Comparison of ENCODE assay signal across 17 mouse cellular contexts in genomic region chr11:119791923-119792564, GRCm38 (mm10).
"Had no signal": no experiment of that assay in that cellular context is flagged by ENCODE, and none has a peak within 500 bp of the region (broad histone marks: within the 10 kb centered on the region; RNA-seq: fewer than 3 reads in every experiment).

No protein-coding gene starts in this region.

- H3K36me3 ChIP-seq: liver, embryonic 15.5 days; midbrain, embryonic 12.5 days; neural tube, embryonic 15.5 days had no signal

- H3K4me3 ChIP-seq: limb, embryonic 10.5 days; liver, embryonic 15.5 days; midbrain, embryonic 12.5 days; neural tube, embryonic 15.5 days had no signal

- H3K4me1 ChIP-seq: liver, embryonic 15.5 days had no signal

- H3K9me3 ChIP-seq: limb, embryonic 10.5 days; liver, embryonic 15.5 days; midbrain, embryonic 12.5 days; neural tube, embryonic 15.5 days had no signal

- H3K4me2 ChIP-seq: liver, embryonic 11.5 days; liver, embryonic 15.5 days; midbrain, embryonic 12.5 days; neural tube, embryonic 15.5 days had no signal

- H3K27ac ChIP-seq: limb, embryonic 10.5 days; liver, embryonic 15.5 days; midbrain, embryonic 12.5 days had no signal

- H3K9ac ChIP-seq: liver, embryonic 15.5 days; midbrain, embryonic 12.5 days; neural tube, embryonic 15.5 days had no signal

- H3K27me3 ChIP-seq: liver, embryonic 15.5 days; midbrain, embryonic 12.5 days; neural tube, embryonic 15.5 days had no signal

- DNase-seq: layer of hippocampus, adult 9-11 months; layer of hippocampus, postnatal 36 days; lung, adult 2 months; right cerebral cortex, postnatal 4 days; spleen, adult 18-20 months; thymus, adult 18-20 months; thymus, postnatal 14 days had no signal

- ATAC-seq: hindbrain, embryonic 16.5 days; inflammation-experienced regulatory T-cells, adult 6 months; intestine, postnatal 0 days; lung, postnatal 0 days; midbrain, embryonic 16.5 days had no signal
